Mouse (Mus musculus) embryonic fibroblast, embryonic 13.5 days (primary cell): Measurements from ENCODE around the gene Myo9b.

Experiments used
- CTCF ChIP-seq: IDR thresholded peaks from 2 replicates; pipeline ENCODE4 v1.5.1; 2011; ENCODE audit warnings: mild to moderate bottlenecking, control low read depth, low read length, moderate library complexity, borderline replicate concordance; ENCODE audit not compliant: insufficient read depth
- POLR2A ChIP-seq: IDR thresholded peaks from 2 replicates; pipeline ENCODE4 v1.6.1; 2011; ENCODE audit warnings: low read depth, mild to moderate bottlenecking, control low read depth, low read length, moderate library complexity

GRCm38 (mm10) chr8:71313951-71314350 lies 41.4 kb downstream of the Myo9b start:
- TF ChIP-seq CTCF, result no peak
- TF ChIP-seq POLR2A, result no peak
